Mouse (Mus musculus): ENCODE measurements at regions not wholly inside any gene's neighbourhood (a gene's known extent, or its start where the extent isn't known, plus 50 kb on each side); places are given as distances from the start of the nearest gene placed in this dataset.

GRCm38 (mm10) chr14:87300838-87301237, 115.6 kb upstream of the Tdrd3 start:
- no peaks in the 10 kb centered on the region for H3K36me3 ChIP-seq
- H3K27ac ChIP-seq = no peak overlapping the region
- no peaks in the 10 kb centered on the region for H3K27me3 ChIP-seq (replicated peaks)
- no peak overlapping the region for H3K4me3 ChIP-seq
- 86% methylated on average over 4 of the region's 4 CpGs for WGBS
- H3K9me3 ChIP-seq = no peaks in the 10 kb centered on the region
- no peak for ATAC-seq (ENCODE audit: low FRiP score, low read depth)
- H3K4me1 ChIP-seq = no peaks in the 10 kb centered on the region
- H3K4me2 ChIP-seq (replicated peaks) = no peak overlapping the region
- H3K9ac ChIP-seq = no peak overlapping the region

GRCm38 (mm10) chr14:87301564-87301963, 114.9 kb upstream of the Tdrd3 start:
- Histone ChIP-seq H3K36me3 (no peaks in the 10 kb centered on the region), H3K27me3 (replicated peaks) (no peaks in the 10 kb centered on the region), H3K9ac (no peak overlapping the region), H3K9me3 (no peaks in the 10 kb centered on the region), H3K4me3 (no peak overlapping the region), H3K4me1 (no peaks in the 10 kb centered on the region), H3K4me2 (replicated peaks) (no peak overlapping the region), H3K27ac (no peak overlapping the region)
- ATAC-seq (ENCODE audit: low FRiP score, low read depth) = no peak
- WGBS = 85% methylated on average over 5 of the region's 5 CpGs

GRCm38 (mm10) chr14:87305481-87305880, 111.0 kb upstream of the Tdrd3 start:
- Histone ChIP-seq H3K4me3 (no peak overlapping the region), H3K36me3 (no peaks in the 10 kb centered on the region), H3K27me3 (replicated peaks) (no peaks in the 10 kb centered on the region), H3K27ac (no peak overlapping the region), H3K4me2 (replicated peaks) (no peak overlapping the region), H3K9ac (no peak overlapping the region), H3K4me1 (0 out of 2 replicates have a peak, but pooled peaks cover 5% of the 10 kb centered on the region), H3K9me3 (no peaks in the 10 kb centered on the region)
- 92% methylated on average over 2 of the region's 2 CpGs for WGBS
- no peak for ATAC-seq (ENCODE audit: low FRiP score, low read depth)

GRCm38 (mm10) chr14:87306011-87306410, 110.4 kb upstream of the Tdrd3 start:
- WGBS = 83% methylated on average over 7 of the region's 7 CpGs
- no peaks in the 10 kb centered on the region for H3K27me3 ChIP-seq (replicated peaks)
- H3K27ac ChIP-seq = no peak overlapping the region
- H3K9ac ChIP-seq = no peak overlapping the region
- no peaks in the 10 kb centered on the region for H3K9me3 ChIP-seq
- 0 out of 2 replicates have a peak, but pooled peaks cover 5% of the 10 kb centered on the region for H3K4me1 ChIP-seq
- ATAC-seq (ENCODE audit: low FRiP score, low read depth) = no peak
- no peak overlapping the region for H3K4me3 ChIP-seq
- H3K36me3 ChIP-seq = no peaks in the 10 kb centered on the region
- H3K4me2 ChIP-seq (replicated peaks) = no peak overlapping the region

- H3K27ac ChIP-seq = no peak overlapping the region
- no peaks in the 10 kb centered on the region for H3K36me3 ChIP-seq
- ATAC-seq (ENCODE audit: low FRiP score, low read depth) = peak; percentile 58; the same call in 1 of the 2 replicates
- H3K9ac ChIP-seq = no peak overlapping the region
- H3K4me3 ChIP-seq = no peak overlapping the region
- no peaks in the 10 kb centered on the region for H3K27me3 ChIP-seq (replicated peaks)
- H3K9me3 ChIP-seq = no peaks in the 10 kb centered on the region
- 10% methylated on average over 7 of the region's 7 CpGs for WGBS
- H3K4me2 ChIP-seq (replicated peaks) = no peak overlapping the region
- H3K4me1 ChIP-seq = 0 out of 2 replicates have a peak, but pooled peaks cover 5% of the 10 kb centered on the region
These were observed 108.4 kb upstream of the Tdrd3 start for GRCm38 (mm10) chr14:87308016-87308415.

GRCm38 (mm10) chr14:87312318-87312717, 104.1 kb upstream of the Tdrd3 start:
- Histone ChIP-seq H3K4me3 (no peak overlapping the region), H3K4me1 (0 out of 2 replicates have a peak, but pooled peaks cover 5% of the 10 kb centered on the region), H3K9me3 (no peaks in the 10 kb centered on the region), H3K36me3 (no peaks in the 10 kb centered on the region), H3K9ac (no peak overlapping the region), H3K4me2 (replicated peaks) (no peak overlapping the region), H3K27me3 (replicated peaks) (no peaks in the 10 kb centered on the region), H3K27ac (no peak overlapping the region)
- no peak for ATAC-seq (ENCODE audit: low FRiP score, low read depth)
- 91% methylated on average over 5 of the region's 5 CpGs for WGBS

GRCm38 (mm10) chr14:87314999-87315732, 101.3 kb upstream of the Tdrd3 start:
- no peaks in the 10 kb centered on the region for H3K9me3 ChIP-seq
- peak; percentile 78 for ATAC-seq (ENCODE audit: low FRiP score, low read depth)
- H3K27me3 ChIP-seq (replicated peaks) = no peaks in the 10 kb centered on the region
- H3K4me2 ChIP-seq (replicated peaks) = no peak overlapping the region
- H3K27ac ChIP-seq = no peak overlapping the region
- no peak overlapping the region for H3K9ac ChIP-seq
- H3K4me1 ChIP-seq = no peaks in the 10 kb centered on the region
- no peak overlapping the region for H3K4me3 ChIP-seq
- H3K36me3 ChIP-seq = no peaks in the 10 kb centered on the region
- WGBS = 33% methylated on average over 6 of the region's 6 CpGs

GRCm38 (mm10) chr14:87327841-87328240, 88.6 kb upstream of the Tdrd3 start:
- H3K4me3 ChIP-seq = no peak overlapping the region
- no peaks in the 10 kb centered on the region for H3K9me3 ChIP-seq
- H3K9ac ChIP-seq = no peak overlapping the region
- ATAC-seq (ENCODE audit: low FRiP score, low read depth) = no peak
- H3K27me3 ChIP-seq (replicated peaks) = no peaks in the 10 kb centered on the region
- no peaks in the 10 kb centered on the region for H3K4me1 ChIP-seq
- WGBS = 13% methylated on average over 1 of the region's 1 CpGs
- H3K27ac ChIP-seq = no peak overlapping the region
- H3K36me3 ChIP-seq = no peaks in the 10 kb centered on the region
- no peak overlapping the region for H3K4me2 ChIP-seq (replicated peaks)

- H3K4me2 ChIP-seq (replicated peaks) = no peak overlapping the region
- H3K9ac ChIP-seq = no peak overlapping the region
- no peak for ATAC-seq (ENCODE audit: low FRiP score, low read depth)
- WGBS = 86% methylated on average over 8 of the region's 8 CpGs
- H3K4me1 ChIP-seq = no peaks in the 10 kb centered on the region
- no peaks in the 10 kb centered on the region for H3K36me3 ChIP-seq
- no peaks in the 10 kb centered on the region for H3K9me3 ChIP-seq
- H3K27ac ChIP-seq = no peak overlapping the region
- no peaks in the 10 kb centered on the region for H3K27me3 ChIP-seq (replicated peaks)
- H3K4me3 ChIP-seq = no peak overlapping the region
These were observed 78.4 kb upstream of the Tdrd3 start for GRCm38 (mm10) chr14:87337950-87338526.

- Histone ChIP-seq H3K27me3 (replicated peaks) (no peaks in the 10 kb centered on the region), H3K27ac (no peak overlapping the region), H3K36me3 (no peaks in the 10 kb centered on the region), H3K4me2 (replicated peaks) (no peak overlapping the region), H3K9ac (no peak overlapping the region), H3K4me3 (no peak overlapping the region), H3K4me1 (no peaks in the 10 kb centered on the region), H3K9me3 (no peaks in the 10 kb centered on the region)
- ATAC-seq (ENCODE audit: low FRiP score, low read depth) = no peak
- 94% methylated on average over 1 of the region's 1 CpGs for WGBS
These were observed 71.9 kb upstream of the Tdrd3 start for GRCm38 (mm10) chr14:87344540-87344939.

GRCm38 (mm10) chr14:87346812-87347211, 69.6 kb upstream of the Tdrd3 start:
- H3K4me2 ChIP-seq (replicated peaks) = no peak overlapping the region
- H3K9ac ChIP-seq = no peak overlapping the region
- H3K27me3 ChIP-seq (replicated peaks) = no peaks in the 10 kb centered on the region
- H3K4me3 ChIP-seq = no peak overlapping the region
- no peak overlapping the region for H3K27ac ChIP-seq
- H3K36me3 ChIP-seq = no peaks in the 10 kb centered on the region
- WGBS = 81% methylated on average over 3 of the region's 3 CpGs
- no peaks in the 10 kb centered on the region for H3K4me1 ChIP-seq
- no peaks in the 10 kb centered on the region for H3K9me3 ChIP-seq
- ATAC-seq (ENCODE audit: low FRiP score, low read depth) = no peak

- no peaks in the 10 kb centered on the region for H3K4me1 ChIP-seq
- H3K4me3 ChIP-seq = no peak overlapping the region
- no peaks in the 10 kb centered on the region for H3K27me3 ChIP-seq (replicated peaks)
- no peak overlapping the region for H3K9ac ChIP-seq
- no peak for ATAC-seq (ENCODE audit: low FRiP score, low read depth)
- H3K9me3 ChIP-seq = no peaks in the 10 kb centered on the region
- H3K27ac ChIP-seq = no peak overlapping the region
- WGBS = 75% methylated on average over 3 of the region's 3 CpGs
- H3K36me3 ChIP-seq = no peaks in the 10 kb centered on the region
- H3K4me2 ChIP-seq (replicated peaks) = no peak overlapping the region
These were observed 67.6 kb upstream of the Tdrd3 start for GRCm38 (mm10) chr14:87348825-87349224.

- H3K36me3 ChIP-seq = no peaks in the 10 kb centered on the region
- H3K27ac ChIP-seq = no peak overlapping the region
- no peak for ATAC-seq (ENCODE audit: low FRiP score, low read depth)
- H3K4me3 ChIP-seq = no peak overlapping the region
- WGBS = 91% methylated on average over 2 of the region's 2 CpGs
- H3K27me3 ChIP-seq (replicated peaks) = no peaks in the 10 kb centered on the region
- no peaks in the 10 kb centered on the region for H3K9me3 ChIP-seq
- H3K4me1 ChIP-seq = no peaks in the 10 kb centered on the region
- H3K9ac ChIP-seq = no peak overlapping the region
- no peak overlapping the region for H3K4me2 ChIP-seq (replicated peaks)
These were observed 50.6 kb upstream of the Tdrd3 start for GRCm38 (mm10) chr14:87365793-87366192.
